Mouse (Mus musculus) ZHBTc4 (cell line): ENCODE data around the gene Tusc2.
A peak's percentile ranks its signal among the peaks of the same experiment; 100 is the strongest.

ENCODE experiments used
- DNase-seq: peaks from one replicate; pipeline ENCODE4 v3.0.0-alpha.2; 2011; ENCODE audit warnings: low read depth, low spot score

Tusc2 gene

GRCm38 (mm10) chr9:107587833-107588639, 25.0 kb downstream of the Tusc2 start:
- no peak for DNase-seq

- DNase-seq, result peak; percentile 71
These were observed 27.2 kb downstream of the Tusc2 start for GRCm38 (mm10) chr9:107590058-107590772.

GRCm38 (mm10) chr9:107590773-107591060, 27.7 kb downstream of the Tusc2 start:
- DNase-seq, result no peak

GRCm38 (mm10) chr9:107593101-107593976, 30.3 kb downstream of the Tusc2 start:
- DNase-seq, result no peak

GRCm38 (mm10) chr9:107594281-107595062, 31.4 kb downstream of the Tusc2 start:
- peak; percentile 93 for DNase-seq

GRCm38 (mm10) chr9:107596619-107597569, 33.8 kb downstream of the Tusc2 start:
- DNase-seq, result no peak

GRCm38 (mm10) chr9:107598385-107598784, 35.3 kb downstream of the Tusc2 start:
- DNase-seq, result no peak

GRCm38 (mm10) chr9:107599433-107599832, 36.4 kb downstream of the Tusc2 start:
- peak; percentile 43 for DNase-seq

- peak; percentile 90 for DNase-seq
These were observed 36.8 kb downstream of the Tusc2 start for GRCm38 (mm10) chr9:107599842-107600241.

GRCm38 (mm10) chr9:107600745-107601144, 37.7 kb downstream of the Tusc2 start:
- DNase-seq, result peak; percentile 75

- no peak for DNase-seq
These were observed 38.2 kb downstream of the Tusc2 start for GRCm38 (mm10) chr9:107601275-107601674.

GRCm38 (mm10) chr9:107602068-107602648, 39.1 kb downstream of the Tusc2 start:
- peak; percentile 91 for DNase-seq

- DNase-seq, result no peak
These were observed 40.2 kb downstream of the Tusc2 start for GRCm38 (mm10) chr9:107603251-107603650.

- no peak for DNase-seq
These were observed 42.1 kb downstream of the Tusc2 start for GRCm38 (mm10) chr9:107605041-107605661.

GRCm38 (mm10) chr9:107606591-107606990, 43.5 kb downstream of the Tusc2 start:
- DNase-seq, result no peak

GRCm38 (mm10) chr9:107607036-107607435, 44.0 kb downstream of the Tusc2 start:
- no peak for DNase-seq

- DNase-seq, result no peak
These were observed 44.7 kb downstream of the Tusc2 start for GRCm38 (mm10) chr9:107607653-107608245.

GRCm38 (mm10) chr9:107608741-107609432, 45.8 kb downstream of the Tusc2 start, which contains the start of gene Sema3b:
Gene Sema3b (minus strand): TSS chr9:107609229.
- DNase-seq, result no peak
